In the genomic region with DNA sequence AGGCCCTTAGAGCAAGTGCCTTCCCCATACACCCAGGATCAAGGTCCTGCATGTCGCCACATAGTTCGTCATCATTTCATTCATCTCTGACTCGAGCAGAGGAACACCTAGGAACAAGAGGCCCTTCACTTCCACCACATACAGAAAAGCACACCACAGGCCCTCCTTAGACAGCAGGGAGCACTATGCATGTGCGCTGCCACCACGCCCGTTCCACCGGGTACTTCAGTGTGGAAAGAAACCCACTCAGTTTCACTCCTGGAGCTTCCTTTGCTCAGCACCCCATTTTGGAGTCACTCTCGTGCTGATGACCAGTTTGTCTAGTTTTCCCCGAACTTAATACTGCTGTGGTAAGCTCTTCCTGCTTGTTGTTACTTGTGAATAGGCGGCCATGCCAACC, we compare ENCODE assay signal across 28 mouse cellular contexts.
"Had no signal": no experiment of that assay in that cellular context is flagged by ENCODE, and none has a peak within 500 bp of the region (broad histone marks: within the 10 kb centered on the region; RNA-seq: fewer than 3 reads in every experiment).

No protein-coding gene starts in this region.

- DNase-seq: cerebellum, adult 2 months; cerebellum, adult 8-10 months; cerebellum, adult 9-10 months; cerebellum, adult 9-11 months; cerebellum, postnatal 10 days; cerebellum, postnatal 14 days; cerebellum, postnatal 25 days; cerebellum, postnatal 36 days; embryo, embryonic 11 days; forebrain, postnatal 0 days; gastrocnemius, adult 2 months; gastrocnemius, postnatal 10 days; gastrocnemius, postnatal 14 days; gastrocnemius, postnatal 25 days; gastrocnemius, postnatal 36 days; heart, adult 18-20 months; heart, adult 2 months had no signal

- H3K9ac ChIP-seq: embryonic facial prominence, embryonic 12.5 days; embryonic facial prominence, embryonic 13.5 days; embryonic facial prominence, embryonic 15.5 days; forebrain, embryonic 12.5 days; forebrain, embryonic 13.5 days; forebrain, embryonic 15.5 days; forebrain, postnatal 0 days had no signal

- H3K4me2 ChIP-seq: embryonic facial prominence, embryonic 12.5 days; embryonic facial prominence, embryonic 13.5 days; embryonic facial prominence, embryonic 15.5 days; forebrain, embryonic 12.5 days; forebrain, embryonic 13.5 days; forebrain, embryonic 15.5 days had no signal

- ATAC-seq: forebrain, embryonic 13.5 days; forebrain, embryonic 14.5 days; forebrain, embryonic 15.5 days; forebrain, embryonic 16.5 days; forebrain, postnatal 0 days had no signal

- H3K27me3 ChIP-seq: embryonic facial prominence, embryonic 12.5 days; embryonic facial prominence, embryonic 13.5 days; embryonic facial prominence, embryonic 15.5 days; forebrain, embryonic 12.5 days; forebrain, embryonic 13.5 days; forebrain, embryonic 15.5 days had no signal

- H3K4me1 ChIP-seq: embryonic facial prominence, embryonic 15.5 days; forebrain, embryonic 15.5 days had no signal

- H3K4me3 ChIP-seq: embryonic facial prominence, embryonic 10.5 days; embryonic facial prominence, embryonic 12.5 days; embryonic facial prominence, embryonic 13.5 days; embryonic facial prominence, embryonic 15.5 days; erythroblast, embryonic 14.5 days; forebrain, embryonic 10.5 days; forebrain, embryonic 12.5 days; forebrain, embryonic 13.5 days; forebrain, embryonic 15.5 days; gastrocnemius, adult 2 months; heart, adult 2 months had no signal

- H3K9me3 ChIP-seq: embryonic facial prominence, embryonic 10.5 days; embryonic facial prominence, embryonic 12.5 days; embryonic facial prominence, embryonic 13.5 days; embryonic facial prominence, embryonic 15.5 days; forebrain, embryonic 10.5 days; forebrain, embryonic 12.5 days; forebrain, embryonic 13.5 days; forebrain, embryonic 15.5 days had no signal

- H3K27ac ChIP-seq: embryonic facial prominence, embryonic 10.5 days; embryonic facial prominence, embryonic 12.5 days; embryonic facial prominence, embryonic 13.5 days; embryonic facial prominence, embryonic 15.5 days; forebrain, embryonic 10.5 days; forebrain, embryonic 12.5 days; forebrain, embryonic 13.5 days; forebrain, embryonic 15.5 days; gastrocnemius, adult 2 months; heart, adult 2 months had no signal
